Mouse (Mus musculus) midbrain, embryonic 13.5 days (tissue): Measurements from ENCODE around the gene Pip5kl1. TPM values are rescaled to one million over a fixed set of nuclear protein-coding genes. Genes with fewer than 3 reads are reported as not detected.

Experiments used
- ATAC-seq: fragments of 200-750 bp; cut with Nextera tagmentation; 2 replicates; pipeline ENCODE4 v1.8.0; 2017; ENCODE audit warnings: mild to moderate bottlenecking, moderate TSS enrichment, moderate library complexity
- H3K27ac ChIP-seq: fragments of 300-500 bp; sonication (generic); 2 replicates; pipeline ENCODE4 v1.5.1; 2015; ENCODE audit warnings: inconsistent platforms, mild to moderate bottlenecking, moderate library complexity
- H3K27me3 ChIP-seq: fragments of 300-500 bp; sonication (generic); 2 replicates; pipeline ENCODE4 v1.6.1; 2015; ENCODE audit warnings: mild to moderate bottlenecking, inconsistent platforms
- H3K36me3 ChIP-seq: fragments of 300-500 bp; sonication (generic); 2 replicates; pipeline ENCODE4 v1.6.1; 2015; ENCODE audit warnings: mild to moderate bottlenecking, inconsistent platforms
- H3K4me1 ChIP-seq: fragments of 300-500 bp; sonication (generic); replicated peaks from 2 replicates; pipeline ENCODE4 v1.6.1; 2015; ENCODE audit warnings: inconsistent platforms
- H3K4me2 ChIP-seq: fragments of 300-500 bp; sonication (generic); replicated peaks from 2 replicates; pipeline ENCODE4 v1.6.1; 2015; ENCODE audit warnings: moderate library complexity, mild to moderate bottlenecking, inconsistent platforms
- H3K4me3 ChIP-seq: fragments of 300-500 bp; sonication (generic); replicated peaks from 2 replicates; pipeline ENCODE4 v1.5.1; 2015; ENCODE audit warnings: mild to moderate bottlenecking, inconsistent platforms
- H3K9ac ChIP-seq: fragments of 300-500 bp; sonication (generic); replicated peaks from 2 replicates; pipeline ENCODE4 v1.6.1; 2015; ENCODE audit warnings: mild to moderate bottlenecking, inconsistent platforms
- H3K9me3 ChIP-seq: fragments of 300-500 bp; sonication (generic); 2 replicates; pipeline ENCODE4 v1.6.1; 2016; ENCODE audit warnings: mild to moderate bottlenecking, inconsistent platforms
- WGBS: fragments of 180-500 bp; shearing (Covaris S2); methylation state at CpG from one replicate; pipeline ENCODE4 v1.1.7; 2015; 5-methylcytosine and 5-hydroxymethylcytosine counted together
- polyA plus RNA-seq: library from polyadenylated mRNA; unstranded; fragments of >200 nt; fragmentation: Nextera tagmentation; extraction: Ambion mirVana; gene quantifications from 2 replicates; pipeline ENCODE4 v1.2.1, GENCODE M21; 2015

The Pip5kl1 gene
- polyA plus RNA-seq, 1 experiment from 2014 or later: 4.8 TPM

- no peaks in the 10 kb centered on the region for H3K36me3 ChIP-seq
- peak overlapping the region; percentile 63 for H3K9ac ChIP-seq
- peak overlapping the region; percentile 56 for H3K4me2 ChIP-seq
- H3K27me3 ChIP-seq: no peaks in the 10 kb centered on the region
- peak overlapping the region; percentile 36 for H3K4me3 ChIP-seq
- H3K4me1 ChIP-seq: peaks cover 71% of the 10 kb centered on the region
- peak; percentile 71 for ATAC-seq
- peak overlapping the region; percentile 85 for H3K27ac ChIP-seq
- 3% methylated on average over 13 of the region's 13 CpGs for WGBS
- H3K9me3 ChIP-seq: no peaks in the 10 kb centered on the region
Measured at GRCm38 (mm10) chr2:32625212-32625872, 50.7 kb downstream of the Pip5kl1 start.

- H3K4me3 ChIP-seq: peak overlapping the region; percentile 36
- H3K4me1 ChIP-seq: peaks cover 68% of the 10 kb centered on the region
- ATAC-seq: 0 out of 2 replicates have a peak, but pooled peaks have one; percentile 5
- peak overlapping the region; percentile 85 for H3K27ac ChIP-seq
- H3K9me3 ChIP-seq: no peaks in the 10 kb centered on the region
- WGBS: 71% methylated on average over 5 of the region's 5 CpGs
- H3K4me2 ChIP-seq: peak overlapping the region; percentile 56
- H3K9ac ChIP-seq: peak overlapping the region; percentile 63
- H3K36me3 ChIP-seq: no peaks in the 10 kb centered on the region
- no peaks in the 10 kb centered on the region for H3K27me3 ChIP-seq
Measured at GRCm38 (mm10) chr2:32625873-32626694, 51.5 kb downstream of the Pip5kl1 start.

- no peak overlapping the region for H3K27ac ChIP-seq
- peaks cover 67% of the 10 kb centered on the region for H3K4me1 ChIP-seq
- no peaks in the 10 kb centered on the region for H3K9me3 ChIP-seq
- no peak for ATAC-seq
- WGBS: 75% methylated on average over 20 of the region's 20 CpGs
- no peaks in the 10 kb centered on the region for H3K36me3 ChIP-seq
- H3K4me2 ChIP-seq: no peak overlapping the region
- no peak overlapping the region for H3K4me3 ChIP-seq
- H3K9ac ChIP-seq: no peak overlapping the region
- no peaks in the 10 kb centered on the region for H3K27me3 ChIP-seq
Measured at GRCm38 (mm10) chr2:32627266-32628043, 52.9 kb downstream of the Pip5kl1 start.

DNA sequence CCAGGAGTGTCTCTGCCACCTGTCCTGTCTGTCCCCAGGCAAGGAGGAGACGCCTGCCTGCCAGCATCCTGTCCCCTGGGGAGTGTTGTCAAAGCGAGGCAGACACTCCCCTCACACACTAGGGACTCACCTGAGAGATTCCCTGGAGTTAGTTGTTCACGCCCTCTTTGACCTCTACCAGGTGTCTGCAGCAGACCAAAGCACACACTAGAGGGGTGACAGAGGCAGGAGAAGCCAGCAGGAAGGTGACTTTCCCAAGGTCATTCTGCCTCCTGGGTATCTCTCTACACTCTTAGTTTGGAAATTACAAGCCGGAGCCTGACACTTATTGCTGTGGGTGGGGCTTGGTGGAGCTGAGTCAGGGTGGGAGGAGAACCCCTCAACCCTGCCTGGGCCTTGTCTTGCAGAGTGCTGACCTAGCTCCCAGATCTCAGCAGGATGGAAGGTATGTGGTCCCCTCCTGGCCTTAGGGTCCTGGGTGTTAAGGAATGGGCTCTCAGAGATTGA lies 53.5 kb downstream of the Pip5kl1 start:
- 0 out of 2 replicates have a peak overlapping the region, but pooled peaks have one; percentile 68 for H3K27ac ChIP-seq
- peak overlapping the region; percentile 39; the same call in 1 of the 2 replicates for H3K9ac ChIP-seq
- H3K36me3 ChIP-seq: peaks cover under 1% of the 10 kb centered on the region; the same call in 1 of the 2 replicates
- no peaks in the 10 kb centered on the region for H3K27me3 ChIP-seq
- peaks cover 67% of the 10 kb centered on the region for H3K4me1 ChIP-seq
- no peak overlapping the region for H3K4me3 ChIP-seq
- H3K9me3 ChIP-seq: no peaks in the 10 kb centered on the region
- no peak for ATAC-seq
- WGBS: 73% methylated on average over 4 of the region's 4 CpGs
- no peak overlapping the region for H3K4me2 ChIP-seq

DNA sequence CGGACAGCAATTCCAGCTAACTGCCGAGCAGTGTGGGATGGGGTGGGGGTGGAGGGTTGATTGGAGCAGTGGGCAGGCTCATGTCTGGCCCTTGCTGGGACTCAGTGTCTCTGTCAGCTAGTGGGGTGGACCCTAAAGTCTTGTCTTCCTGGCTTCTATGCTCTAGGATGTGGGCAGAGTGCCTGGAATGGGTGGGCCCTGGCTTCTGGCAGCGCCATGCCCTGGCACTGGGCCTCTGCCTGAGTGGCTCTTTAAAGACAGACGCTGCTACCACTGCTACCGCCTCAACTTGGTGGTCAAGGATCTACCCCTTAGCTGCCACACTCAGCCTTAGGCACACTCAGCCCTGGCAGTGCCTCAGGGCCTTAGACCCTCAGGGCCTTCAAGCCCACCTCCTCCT lies 54.1 kb downstream of the Pip5kl1 start:
- peaks cover 67% of the 10 kb centered on the region for H3K4me1 ChIP-seq
- WGBS: 35% methylated on average over 5 of the region's 5 CpGs
- ATAC-seq: no peak

DNA sequence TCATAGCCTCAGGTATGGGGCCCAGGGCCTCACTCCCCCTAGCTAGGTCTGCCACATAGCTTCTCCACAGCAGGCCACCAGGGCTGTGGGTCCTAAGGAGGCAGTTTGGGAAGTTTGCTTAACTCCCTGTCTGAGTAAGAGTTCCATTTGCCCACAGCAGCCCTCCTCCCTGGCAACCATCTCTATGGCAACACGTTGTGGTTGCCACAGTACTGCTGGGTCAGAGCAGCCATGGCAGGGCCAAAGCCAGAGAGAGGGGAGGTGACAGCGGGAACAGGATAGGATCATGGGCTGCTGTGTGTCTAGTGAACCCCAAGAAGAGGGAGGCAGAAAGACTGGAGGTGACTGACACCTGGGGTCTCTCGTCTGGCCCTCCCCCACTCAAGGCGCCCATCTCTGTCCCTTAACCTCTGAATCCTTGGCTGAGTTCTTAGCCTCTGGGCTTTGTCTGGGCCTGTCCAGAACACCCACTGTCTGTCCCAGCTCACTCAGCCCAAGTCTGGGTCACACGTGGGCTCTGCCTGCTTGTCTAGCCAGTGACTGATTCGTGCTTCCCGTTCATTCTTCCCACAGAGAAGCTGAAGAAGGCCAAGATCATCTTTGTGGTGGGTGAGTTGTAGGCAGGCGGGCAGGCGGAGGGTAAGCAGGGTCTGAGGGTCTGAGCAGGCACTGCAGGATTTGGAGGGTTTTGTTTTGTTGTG lies 54.8 kb downstream of the Pip5kl1 start:
- H3K4me2 ChIP-seq: peak overlapping the region; percentile 37
- WGBS: 24% methylated on average over 9 of the region's 9 CpGs
- peak; percentile 62 for ATAC-seq
- H3K9me3 ChIP-seq: no peaks in the 10 kb centered on the region
- H3K4me3 ChIP-seq: 0 out of 2 replicates have a peak overlapping the region, but pooled peaks have one; percentile 1
- H3K36me3 ChIP-seq: peaks cover 10% of the 10 kb centered on the region; the same call in 1 of the 2 replicates
- peaks cover 67% of the 10 kb centered on the region for H3K4me1 ChIP-seq
- peak overlapping the region; percentile 39 for H3K9ac ChIP-seq
- no peaks in the 10 kb centered on the region for H3K27me3 ChIP-seq
- H3K27ac ChIP-seq: peak overlapping the region; percentile 68

More for the DNA sequence above, 54.1 kb downstream of the Pip5kl1 start:
- Histone ChIP-seq H3K36me3 (peaks cover 7% of the 10 kb centered on the region; the same call in 1 of the 2 replicates), H3K4me3 (0 out of 2 replicates have a peak overlapping the region, but pooled peaks have one; percentile 1), H3K27me3 (no peaks in the 10 kb centered on the region), H3K27ac (peak overlapping the region; percentile 68), H3K9ac (peak overlapping the region; percentile 39), H3K9me3 (no peaks in the 10 kb centered on the region), H3K4me2 (peak overlapping the region; percentile 37; the same call in 1 of the 2 replicates)

DNA sequence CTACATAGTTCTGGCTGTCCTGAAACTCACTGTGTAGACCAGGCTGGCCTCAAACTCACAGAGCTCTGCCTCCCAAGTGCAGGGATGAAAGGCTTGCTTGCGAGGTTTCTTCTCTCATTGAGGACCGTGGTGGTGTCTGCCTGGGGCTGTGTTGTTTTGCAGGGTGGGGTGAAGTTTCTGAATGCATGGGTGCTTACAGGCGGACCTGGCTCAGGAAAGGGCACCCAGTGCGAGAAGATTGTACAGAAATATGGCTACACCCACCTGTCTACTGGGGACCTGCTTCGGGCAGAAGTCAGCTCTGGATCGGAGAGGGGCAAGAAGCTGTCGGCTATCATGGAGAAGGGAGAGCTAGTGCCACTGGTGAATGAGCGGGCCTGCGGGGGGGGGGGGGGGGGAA lies 55.4 kb downstream of the Pip5kl1 start:
- Histone ChIP-seq H3K4me3 (no peak overlapping the region), H3K27ac (peak overlapping the region; percentile 58; the same call in 1 of the 2 replicates), H3K9ac (peak overlapping the region; percentile 39; the same call in 1 of the 2 replicates), H3K27me3 (no peaks in the 10 kb centered on the region), H3K4me1 (peaks cover 61% of the 10 kb centered on the region), H3K9me3 (no peaks in the 10 kb centered on the region), H3K4me2 (peak overlapping the region; percentile 37), H3K36me3 (peaks cover 10% of the 10 kb centered on the region; the same call in 1 of the 2 replicates)
- no peak for ATAC-seq
- 77% methylated on average over 8 of the region's 9 CpGs for WGBS

DNA sequence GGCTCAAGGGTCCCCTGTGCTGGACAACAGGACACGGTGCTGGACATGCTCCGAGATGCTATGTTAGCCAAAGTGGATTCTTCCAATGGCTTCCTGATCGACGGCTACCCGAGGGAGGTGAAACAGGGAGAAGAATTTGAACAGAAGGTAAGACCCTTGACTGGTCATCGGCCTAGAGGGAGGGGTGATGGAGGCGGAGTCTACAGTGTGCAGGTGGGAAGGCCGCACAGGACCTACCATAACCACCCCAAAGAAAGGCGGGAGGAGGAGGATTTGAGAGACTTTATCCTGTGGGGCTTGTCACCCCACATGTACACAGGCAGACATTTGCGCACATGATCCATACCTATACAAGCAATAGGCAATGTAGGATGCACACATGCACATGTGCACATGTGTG lies 56.4 kb downstream of the Pip5kl1 start:
- no peak overlapping the region for H3K27ac ChIP-seq
- H3K36me3 ChIP-seq: peaks cover 10% of the 10 kb centered on the region; the same call in 1 of the 2 replicates
- H3K27me3 ChIP-seq: no peaks in the 10 kb centered on the region
- 90% methylated on average over 10 of the region's 10 CpGs for WGBS
- H3K4me1 ChIP-seq: peaks cover 51% of the 10 kb centered on the region
- no peaks in the 10 kb centered on the region for H3K9me3 ChIP-seq
- H3K4me2 ChIP-seq: no peak overlapping the region
- no peak overlapping the region for H3K4me3 ChIP-seq
- H3K9ac ChIP-seq: no peak overlapping the region
- no peak for ATAC-seq

DNA sequence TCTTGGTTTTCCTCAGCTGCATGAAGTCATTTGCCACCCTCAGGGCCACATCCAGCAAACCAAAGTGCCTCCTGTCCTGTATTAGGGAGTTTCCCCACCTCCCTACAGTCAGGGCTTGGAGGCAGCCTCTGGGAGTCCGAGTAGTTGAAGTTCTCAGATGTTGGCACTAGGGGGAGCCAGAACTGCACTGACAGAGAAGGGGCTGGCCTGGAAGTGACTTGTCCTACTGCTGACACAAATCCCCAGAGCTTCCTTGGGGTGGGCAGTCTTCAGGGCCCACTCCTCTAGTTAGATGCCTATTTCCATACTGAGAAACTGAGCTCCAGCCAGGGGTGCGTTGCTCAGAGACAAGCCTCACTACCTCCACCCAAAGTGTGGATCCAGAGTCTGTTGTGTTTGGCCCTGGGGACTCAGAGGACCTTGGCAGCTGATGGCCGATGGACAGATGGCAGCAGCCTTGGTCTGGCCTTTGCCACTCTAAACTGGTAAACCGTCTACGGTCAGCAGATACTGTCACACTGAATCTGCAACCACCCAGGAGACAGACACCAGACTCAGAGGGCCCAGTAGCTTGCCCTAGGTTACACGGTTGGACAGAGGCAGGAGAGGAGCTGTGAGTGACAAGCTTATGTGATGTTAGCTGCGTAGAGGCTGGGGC lies 57.3 kb downstream of the Pip5kl1 start:
- Histone ChIP-seq H3K9me3 (no peaks in the 10 kb centered on the region), H3K27ac (no peak overlapping the region), H3K4me1 (peaks cover 43% of the 10 kb centered on the region), H3K27me3 (no peaks in the 10 kb centered on the region), H3K4me2 (no peak overlapping the region), H3K9ac (no peak overlapping the region), H3K4me3 (no peak overlapping the region), H3K36me3 (peaks cover 10% of the 10 kb centered on the region; the same call in 1 of the 2 replicates)
- 53% methylated on average over 7 of the region's 7 CpGs for WGBS
- peak; percentile 18; the same call in 1 of the 2 replicates for ATAC-seq
